In genomic region chr13:71962661-71963355, GRCm38 (mm10) we compare ENCODE assay signal across 8 mouse cellular contexts. TPM values are rescaled to one million over a fixed set of nuclear protein-coding genes. Genes with fewer than 3 reads are reported as not detected.
DNase-seq lines count a peak whose midpoint lies in the region; ATAC-seq lines count a peak whose summit lies in the region.

No protein-coding gene starts in this region.

- peak overlapping the region; percentile 19; the same call in 1 of the 2 replicates for H3K9ac ChIP-seq in kidney, embryonic 15.5 days
- H3K9ac ChIP-seq in embryonic facial prominence, embryonic 12.5 days, result peak overlapping the region; percentile 68
- H3K9ac ChIP-seq in hindbrain, embryonic 14.5 days, result peak overlapping the region; percentile 90
- H3K9ac ChIP-seq in midbrain, embryonic 13.5 days (replicated peaks), result peak overlapping the region; percentile 98

- DNase-seq in kidney, adult 18-20 months, result no peak
- DNase-seq in hindbrain, embryonic 14.5 days (ENCODE audit: low spot score), result no peak
- DNase-seq in right cerebral cortex, adult 18-20 months, result no peak
- no peak for DNase-seq in spleen, adult 18-20 months
- DNase-seq in thymus, postnatal 0 days (ENCODE audit: low spot score), result no peak

- peaks cover 40% of the 10 kb centered on the region for H3K4me1 ChIP-seq in kidney, embryonic 15.5 days
- H3K4me1 ChIP-seq in embryonic facial prominence, embryonic 12.5 days, result peaks cover 19% of the 10 kb centered on the region
- peaks cover 11% of the 10 kb centered on the region; the same call in 1 of the 2 replicates for H3K4me1 ChIP-seq in hindbrain, embryonic 14.5 days (replicated peaks; ENCODE audit: control insufficient read depth, insufficient read depth, low read length)
- peaks cover 63% of the 10 kb centered on the region for H3K4me1 ChIP-seq in midbrain, embryonic 13.5 days (replicated peaks)

- H3K36me3 ChIP-seq in kidney, embryonic 15.5 days, result no peaks in the 10 kb centered on the region
- no peaks in the 10 kb centered on the region for H3K36me3 ChIP-seq in embryonic facial prominence, embryonic 12.5 days
- no peaks in the 10 kb centered on the region for H3K36me3 ChIP-seq in hindbrain, embryonic 14.5 days (replicated peaks; ENCODE audit: control insufficient read depth, insufficient read depth)
- H3K36me3 ChIP-seq in midbrain, embryonic 13.5 days, result peaks cover 9% of the 10 kb centered on the region

- H3K4me2 ChIP-seq in kidney, embryonic 15.5 days, result peak overlapping the region; percentile 77
- H3K4me2 ChIP-seq in embryonic facial prominence, embryonic 12.5 days (replicated peaks), result peak overlapping the region; percentile 80
- H3K4me2 ChIP-seq in hindbrain, embryonic 14.5 days (replicated peaks), result peak overlapping the region; percentile 70
- H3K4me2 ChIP-seq in midbrain, embryonic 13.5 days (replicated peaks), result peak overlapping the region; percentile 75

- WGBS in kidney, embryonic 15.5 days, result under 1% methylated on average over 55 of the region's 55 CpGs
- under 1% methylated on average over 55 of the region's 55 CpGs for WGBS in embryonic facial prominence, embryonic 12.5 days
- whole genome bisulfite sequencing in hindbrain, embryonic 14.5 days, result under 1% methylated on average over 55 of the region's 55 CpGs
- WGBS in midbrain, embryonic 13.5 days, result under 1% methylated on average over 55 of the region's 55 CpGs

- no peaks in the 10 kb centered on the region for H3K9me3 ChIP-seq in kidney, embryonic 15.5 days (replicated peaks)
- H3K9me3 ChIP-seq in embryonic facial prominence, embryonic 12.5 days, result no peaks in the 10 kb centered on the region
- no peaks in the 10 kb centered on the region for H3K9me3 ChIP-seq in hindbrain, embryonic 14.5 days (ENCODE audit: control insufficient read depth, low read length)
- H3K9me3 ChIP-seq in midbrain, embryonic 13.5 days, result no peaks in the 10 kb centered on the region

- H3K27me3 ChIP-seq in kidney, embryonic 15.5 days, result peaks cover 98% of the 10 kb centered on the region
- H3K27me3 ChIP-seq in embryonic facial prominence, embryonic 12.5 days, result peaks cover 77% of the 10 kb centered on the region
- H3K27me3 ChIP-seq in hindbrain, embryonic 14.5 days (ENCODE audit: control insufficient read depth, insufficient read depth, low read length), result peaks cover 63% of the 10 kb centered on the region
- H3K27me3 ChIP-seq in midbrain, embryonic 13.5 days, result peaks cover 60% of the 10 kb centered on the region

- ATAC-seq in kidney, embryonic 15.5 days (replicated peaks; ENCODE audit: low FRiP score), result peak; percentile 16
- 0 out of 2 replicates have a peak, but pooled peaks have one; percentile 10 for ATAC-seq in embryonic facial prominence, embryonic 12.5 days (ENCODE audit: insufficient number of reproducible peaks, insufficient read depth, low FRiP score, low TSS enrichment)
- ATAC-seq in hindbrain, embryonic 14.5 days (ENCODE audit: low FRiP score), result peak; percentile 24
- no peak; the same call in 1 of the 2 replicates for ATAC-seq in midbrain, embryonic 13.5 days

- 0 out of 2 replicates have a peak overlapping the region, but pooled peaks have one; percentile 32 for H3K27ac ChIP-seq in kidney, embryonic 15.5 days
- H3K27ac ChIP-seq in embryonic facial prominence, embryonic 12.5 days, result peak overlapping the region; percentile 75
- H3K27ac ChIP-seq in hindbrain, embryonic 14.5 days, result peak overlapping the region; percentile 87
- peak overlapping the region; percentile 94 for H3K27ac ChIP-seq in midbrain, embryonic 13.5 days

- H3K4me3 ChIP-seq in kidney, embryonic 15.5 days (replicated peaks), result peak overlapping the region; percentile 49
- H3K4me3 ChIP-seq in embryonic facial prominence, embryonic 12.5 days, result peak overlapping the region; percentile 56
- peak overlapping the region; percentile 67 for H3K4me3 ChIP-seq in hindbrain, embryonic 14.5 days (replicated peaks; ENCODE audit: low read length)
- peak overlapping the region; percentile 82 for H3K4me3 ChIP-seq in midbrain, embryonic 13.5 days (replicated peaks)

RNA-seq across cellular contexts. Expression of gene Irx1, which starts 0.7 kb away (rescaled TPM):
- polyA plus RNA-seq in kidney, embryonic 15.5 days (2015; fragmentation: Nextera tagmentation; extraction: Ambion mirVana), result 4.9 TPM in 2 replicates
- polyA plus RNA-seq in embryonic facial prominence, embryonic 12.5 days (2016; fragmentation: Nextera tagmentation; extraction: Ambion mirVana), result 5.7 TPM in 2 replicates
- polyA plus RNA-seq in hindbrain, embryonic 14.5 days (2014; fragmentation: Nextera tagmentation; extraction: Ambion mirVana), result 4.0 and 4.7 TPM in 2 replicates
- polyA plus RNA-seq in midbrain, embryonic 13.5 days (2015; fragmentation: Nextera tagmentation; extraction: Ambion mirVana), result 7.6 and 13.7 TPM in 2 replicates
- polyA plus RNA-seq in thymus, postnatal 0 days (2015; fragmentation: Nextera tagmentation; extraction: Ambion mirVana), result 0.05 TPM in 2 replicates

Comparison
In these comparisons a context has a peak if more than half of its experiments do, and no peak if none do; other contexts are left out.
1. H3K27ac ChIP-seq: peak in every context shown above with its lines; median percentile 94 in midbrain, embryonic 13.5 days; 87 in hindbrain, embryonic 14.5 days; 75 in embryonic facial prominence, embryonic 12.5 days; 32 in kidney, embryonic 15.5 days.
2. H3K9ac ChIP-seq: peak in every context shown above with its lines; median percentile 98 in midbrain, embryonic 13.5 days; 90 in hindbrain, embryonic 14.5 days; 68 in embryonic facial prominence, embryonic 12.5 days; 19 in kidney, embryonic 15.5 days.